Mouse (Mus musculus) embryonic stem cell, embryonic (primary cell): ENCODE measurements at regions not wholly inside any gene's neighbourhood (a gene's known extent, or its start where the extent isn't known, plus 50 kb on each side); places are given as distances from the start of the nearest gene placed in this dataset.
"Not testable (repeated sequence)": the region's sequence is repeated elsewhere in the genome, so short reads cannot be mapped to it uniquely, and the experiment has no call there.

ENCODE experiments used
- CTCF ChIA-PET, 4 experiments: fragments of 300-600 bp in 2 of 4; fragments of 350-600 bp in 2 of 4; sonication (Branson Sonifier 250); formaldehyde crosslinking; loops; one replicate each; lab custom pipeline; 2022; ENCODE audit warnings: inconsistent platforms in 2 of 4; lab: Charles Lee
- POLR2A ChIA-PET, 4 experiments: fragments of 300-600 bp in 2 of 4; fragments of 350-600 bp in 2 of 4; sonication (Branson Sonifier 250); formaldehyde crosslinking; loops; one replicate each; lab custom pipeline; 2022; ENCODE audit warnings: antibody characterized with exemption in 4 of 4, inconsistent platforms in 1 of 4; lab: Charles Lee

GRCm38 (mm10) chr5:75387886-75388454 is 186.7 kb upstream of the Kit start:
- ChIA-PET CTCF (interaction anchor here in 2 of 4 experiments (0.5 to 1.3 kb wide), 3 partner anchors 16 to 174 kb away, joined by 3 to 4 read pairs (median 3); no protein-coding TSS in a partner anchor), POLR2A (interaction anchor here in 3 of 4 experiments (0.7 to 1.6 kb wide), 5 partner anchors 11 to 187 kb away, joined by 3 to 6 read pairs (median 5); partner anchors contain the start of gene Kit (in 1 of the 3))

GRCm38 (mm10) chr5:75388699-75389260 is 185.9 kb upstream of the Kit start:
- ChIA-PET POLR2A (interaction anchor here in 2 of 4 experiments (0.7 to 1.6 kb wide), 3 partner anchors 11 to 186 kb away, joined by 3 to 6 read pairs (median 6); partner anchors contain the start of gene Kit (in 1 of the 2)), CTCF (interaction anchor here in 1 of 4 experiments (1.3 kb wide), 1 partner anchor 23 kb away, joined by 3 read pairs; no protein-coding TSS in a partner anchor)

GRCm38 (mm10) chr5:75389433-75389971 is 185.2 kb upstream of the Kit start:
- POLR2A ChIA-PET, result interaction anchor here in 1 of 4 experiments (0.7 kb wide), 1 partner anchor 88 kb away, joined by 3 read pairs; no protein-coding TSS in a partner anchor
- CTCF ChIA-PET, result interaction anchor here in 1 of 4 experiments (0.6 kb wide), 1 partner anchor 426 kb away, joined by 3 read pairs; no protein-coding TSS in a partner anchor

GRCm38 (mm10) chr5:75398820-75399219 is 175.9 kb upstream of the Kit start:
- CTCF ChIA-PET, result no interaction called here
- POLR2A ChIA-PET, result interaction anchor here in 3 of 4 experiments (0.6 to 0.8 kb wide), 4 partner anchors 24 to 176 kb away, joined by 3 read pairs; partner anchors contain the start of gene Kit (in 1 of the 3)

- CTCF ChIA-PET, result no interaction called here
- POLR2A ChIA-PET, result no interaction called here
Measured at GRCm38 (mm10) chr5:75401734-75402133, 173.0 kb upstream of the Kit start.

- POLR2A ChIA-PET, result interaction anchor here in 3 of 4 experiments (0.6 to 0.7 kb wide), 3 partner anchors 175 to 350 kb away, joined by 3 to 7 read pairs (median 4); no protein-coding TSS in a partner anchor
- CTCF ChIA-PET, result no interaction called here
Measured at GRCm38 (mm10) chr5:75402631-75403030, 172.1 kb upstream of the Kit start.

- POLR2A ChIA-PET, result interaction anchor here in 2 of 4 experiments (0.5 to 0.6 kb wide), 2 partner anchors 174 to 405 kb away, joined by 3 read pairs; no protein-coding TSS in a partner anchor
- CTCF ChIA-PET, result no interaction called here
Measured at GRCm38 (mm10) chr5:75403531-75403930, 171.2 kb upstream of the Kit start.

- POLR2A ChIA-PET, result interaction anchor here in 2 of 4 experiments (0.5 to 0.6 kb wide), 2 partner anchors 170 to 171 kb away, joined by 3 to 9 read pairs; partner anchors contain the start of gene Kit (in 1 of the 2)
Measured at GRCm38 (mm10) chr5:75404601-75405285, 170.0 kb upstream of the Kit start.

GRCm38 (mm10) chr5:75405496-75405895 is 169.2 kb upstream of the Kit start:
- POLR2A ChIA-PET, result no interaction called here
- CTCF ChIA-PET, result interaction anchor here in 1 of 4 experiments (0.8 kb wide), 1 partner anchor 25 kb away, joined by 3 read pairs; no protein-coding TSS in a partner anchor

More at GRCm38 (mm10) chr5:75404601-75405285, 170.0 kb upstream of the Kit start:
- CTCF ChIA-PET, result interaction anchor here in 1 of 4 experiments (0.8 kb wide), 1 partner anchor 24 kb away, joined by 3 read pairs; no protein-coding TSS in a partner anchor

- CTCF ChIA-PET, result no interaction called here
- POLR2A ChIA-PET, result no interaction called here
Measured at GRCm38 (mm10) chr5:75407686-75408085, 167.0 kb upstream of the Kit start.

- ChIA-PET CTCF (interaction anchor here in 3 of 4 experiments (0.7 kb wide), 3 partner anchors 28 to 344 kb away, joined by 3 to 10 read pairs (median 3); no protein-coding TSS in a partner anchor), POLR2A (interaction anchor here in 2 of 4 experiments (0.7 to 1.2 kb wide), 3 partner anchors 16 to 165 kb away, joined by 3 to 4 read pairs (median 3); no protein-coding TSS in a partner anchor)
Measured at GRCm38 (mm10) chr5:75410240-75411186, 164.2 kb upstream of the Kit start.

- CTCF ChIA-PET, POLR2A ChIA-PET: not testable (repeated sequence)
Measured at GRCm38 (mm10) chr5:75419282-75419681, 155.4 kb upstream of the Kit start.

- POLR2A ChIA-PET, result no interaction called here
- CTCF ChIA-PET, result no interaction called here
Measured at GRCm38 (mm10) chr5:75432885-75433284, 141.8 kb upstream of the Kit start.

- CTCF ChIA-PET, result interaction anchor here in 1 of 4 experiments (0.5 kb wide), 1 partner anchor 28 kb away, joined by 10 read pairs; no protein-coding TSS in a partner anchor
Measured at GRCm38 (mm10) chr5:75437924-75438323, 136.8 kb upstream of the Kit start.

GRCm38 (mm10) chr5:75444024-75444604 is 130.6 kb upstream of the Kit start:
- POLR2A ChIA-PET, result no interaction called here
- CTCF ChIA-PET, result no interaction called here

More at GRCm38 (mm10) chr5:75437924-75438323, 136.8 kb upstream of the Kit start:
- POLR2A ChIA-PET, result interaction anchor here in 1 of 4 experiments (1.7 kb wide), 1 partner anchor 137 kb away, joined by 5 read pairs; the partner anchor contains the start of gene Kit

- POLR2A ChIA-PET, result interaction anchor here in 1 of 4 experiments (1.5 kb wide), 1 partner anchor 129 kb away, joined by 3 read pairs; no protein-coding TSS in a partner anchor
- CTCF ChIA-PET, result no interaction called here
Measured at GRCm38 (mm10) chr5:75446386-75446785, 128.3 kb upstream of the Kit start.
